Mouse (Mus musculus): ENCODE measurements around the gene Kcnh5. TPM values are rescaled to one million over a fixed set of nuclear protein-coding genes. Genes with fewer than 3 reads are reported as not detected.

Gene Kcnh5
- polyA plus RNA-seq, 1 experiment from 2014 or later: not detected

GRCm38 (mm10) chr12:75090957-75091356 lies 86.2 kb downstream of the Kcnh5 start:
- WGBS (ENCODE audit: insufficient replicate concordance): 73% methylated on average over 1 of the region's 1 CpGs

GRCm38 (mm10) chr12:75077175-75077574 lies 100.0 kb downstream of the Kcnh5 start:
- H3K36me3 ChIP-seq (replicated peaks): no peaks in the 10 kb centered on the region
- no peaks in the 10 kb centered on the region for H3K27me3 ChIP-seq
- H3K9me3 ChIP-seq (replicated peaks): no peaks in the 10 kb centered on the region
- no peak overlapping the region for H3K4me2 ChIP-seq
- 38% methylated on average over 5 of the region's 5 CpGs for WGBS (ENCODE audit: insufficient replicate concordance)
- H3K4me1 ChIP-seq (replicated peaks): no peaks in the 10 kb centered on the region
- H3K27ac ChIP-seq (replicated peaks): no peak overlapping the region
- no peak overlapping the region for H3K4me3 ChIP-seq (replicated peaks)
- no peak for ATAC-seq (ENCODE audit: insufficient read depth)
- H3K9ac ChIP-seq: no peak overlapping the region

More at GRCm38 (mm10) chr12:75090957-75091356, 86.2 kb downstream of the Kcnh5 start:
- Histone ChIP-seq H3K36me3 (replicated peaks) (no peaks in the 10 kb centered on the region), H3K27ac (replicated peaks) (no peak overlapping the region), H3K9me3 (replicated peaks) (no peaks in the 10 kb centered on the region), H3K4me3 (replicated peaks) (no peak overlapping the region), H3K9ac (no peak overlapping the region), H3K4me2 (no peak overlapping the region), H3K4me1 (replicated peaks) (no peaks in the 10 kb centered on the region), H3K27me3 (no peaks in the 10 kb centered on the region)
- no peak for ATAC-seq (ENCODE audit: insufficient read depth)

GRCm38 (mm10) chr12:75071043-75071442 lies 106.1 kb downstream of the Kcnh5 start:
- Histone ChIP-seq H3K27ac (replicated peaks) (no peak overlapping the region), H3K9me3 (replicated peaks) (no peaks in the 10 kb centered on the region), H3K4me1 (replicated peaks) (no peaks in the 10 kb centered on the region), H3K36me3 (replicated peaks) (no peaks in the 10 kb centered on the region), H3K4me3 (replicated peaks) (no peak overlapping the region), H3K9ac (no peak overlapping the region), H3K4me2 (no peak overlapping the region), H3K27me3 (no peaks in the 10 kb centered on the region)
- 71% methylated on average over 2 of the region's 2 CpGs for WGBS (ENCODE audit: insufficient replicate concordance)
- no peak for ATAC-seq (ENCODE audit: insufficient read depth)

DNA sequence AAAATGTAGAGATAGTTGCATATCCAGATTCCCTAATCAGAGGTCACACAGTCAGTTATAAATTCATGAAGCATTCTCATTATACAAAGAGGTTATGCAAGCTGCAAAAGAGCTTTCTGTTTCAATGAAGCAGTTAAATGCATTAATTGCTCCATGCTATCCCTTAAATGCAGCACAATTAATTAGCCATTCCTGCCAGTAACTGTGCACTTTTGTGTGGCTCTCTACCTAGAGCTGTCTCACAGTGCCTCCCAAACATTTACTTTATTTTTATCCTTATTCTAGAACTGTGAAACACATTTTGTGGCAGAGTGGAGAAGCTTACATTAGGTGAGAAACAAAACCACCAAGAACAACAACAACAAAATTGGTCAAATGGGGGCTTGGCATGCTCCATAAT lies 114.6 kb downstream of the Kcnh5 start:
- ATAC-seq (ENCODE audit: insufficient read depth): no peak
- Histone ChIP-seq H3K27ac (replicated peaks) (no peak overlapping the region), H3K27me3 (no peaks in the 10 kb centered on the region), H3K36me3 (replicated peaks) (no peaks in the 10 kb centered on the region), H3K4me1 (replicated peaks) (no peaks in the 10 kb centered on the region), H3K9ac (no peak overlapping the region), H3K4me3 (replicated peaks) (no peak overlapping the region), H3K4me2 (no peak overlapping the region), H3K9me3 (replicated peaks) (no peaks in the 10 kb centered on the region)

DNA sequence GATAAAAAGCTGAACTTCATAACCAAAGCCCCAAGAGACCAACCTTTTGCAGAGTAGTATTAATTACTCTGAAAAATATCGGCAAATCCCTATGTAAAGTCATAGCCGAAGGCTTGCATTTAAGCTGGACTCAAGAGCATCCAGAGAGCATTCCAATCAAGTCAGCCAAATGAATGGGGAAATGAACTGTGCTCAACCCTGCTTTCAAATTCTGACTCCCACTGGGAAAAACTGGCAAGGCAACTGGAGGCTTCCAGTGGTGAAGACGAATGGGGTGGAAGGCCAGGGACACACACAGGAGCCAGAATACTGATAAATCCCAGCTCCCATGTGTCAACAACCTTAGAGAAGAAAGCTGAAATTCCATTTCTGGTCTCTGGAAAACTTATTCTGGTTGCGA lies 115.4 kb downstream of the Kcnh5 start:
- WGBS (ENCODE audit: insufficient replicate concordance): 67% methylated on average over 4 of the region's 4 CpGs
- no peaks in the 10 kb centered on the region for H3K4me1 ChIP-seq (replicated peaks)
- no peak overlapping the region for H3K4me2 ChIP-seq
- H3K36me3 ChIP-seq (replicated peaks): no peaks in the 10 kb centered on the region
- no peak overlapping the region for H3K27ac ChIP-seq (replicated peaks)
- H3K9ac ChIP-seq: no peak overlapping the region
- H3K9me3 ChIP-seq (replicated peaks): no peaks in the 10 kb centered on the region
- ATAC-seq (ENCODE audit: insufficient read depth): no peak
- no peaks in the 10 kb centered on the region for H3K27me3 ChIP-seq
- no peak overlapping the region for H3K4me3 ChIP-seq (replicated peaks)

- WGBS (ENCODE audit: insufficient replicate concordance): 23% methylated on average over 1 of the region's 1 CpGs
- no peak overlapping the region for H3K4me2 ChIP-seq
- no peaks in the 10 kb centered on the region for H3K4me1 ChIP-seq (replicated peaks)
- no peak overlapping the region for H3K9ac ChIP-seq
- H3K36me3 ChIP-seq (replicated peaks): no peaks in the 10 kb centered on the region
- H3K27me3 ChIP-seq: no peaks in the 10 kb centered on the region
- no peaks in the 10 kb centered on the region for H3K9me3 ChIP-seq (replicated peaks)
- H3K27ac ChIP-seq (replicated peaks): no peak overlapping the region
- H3K4me3 ChIP-seq (replicated peaks): no peak overlapping the region
- ATAC-seq (ENCODE audit: insufficient read depth): no peak
These were observed 123.4 kb downstream of the Kcnh5 start for GRCm38 (mm10) chr12:75053731-75054130.

- Histone ChIP-seq H3K4me2 (no peak overlapping the region), H3K27me3 (no peaks in the 10 kb centered on the region), H3K9ac (no peak overlapping the region), H3K36me3 (replicated peaks) (no peaks in the 10 kb centered on the region), H3K9me3 (replicated peaks) (no peaks in the 10 kb centered on the region), H3K4me3 (replicated peaks) (no peak overlapping the region), H3K4me1 (replicated peaks) (no peaks in the 10 kb centered on the region), H3K27ac (replicated peaks) (no peak overlapping the region)
- WGBS (ENCODE audit: insufficient replicate concordance): 57% methylated on average over 5 of the region's 5 CpGs
- ATAC-seq (ENCODE audit: insufficient read depth): no peak
These were observed 140.4 kb downstream of the Kcnh5 start for GRCm38 (mm10) chr12:75036694-75037093.

DNA sequence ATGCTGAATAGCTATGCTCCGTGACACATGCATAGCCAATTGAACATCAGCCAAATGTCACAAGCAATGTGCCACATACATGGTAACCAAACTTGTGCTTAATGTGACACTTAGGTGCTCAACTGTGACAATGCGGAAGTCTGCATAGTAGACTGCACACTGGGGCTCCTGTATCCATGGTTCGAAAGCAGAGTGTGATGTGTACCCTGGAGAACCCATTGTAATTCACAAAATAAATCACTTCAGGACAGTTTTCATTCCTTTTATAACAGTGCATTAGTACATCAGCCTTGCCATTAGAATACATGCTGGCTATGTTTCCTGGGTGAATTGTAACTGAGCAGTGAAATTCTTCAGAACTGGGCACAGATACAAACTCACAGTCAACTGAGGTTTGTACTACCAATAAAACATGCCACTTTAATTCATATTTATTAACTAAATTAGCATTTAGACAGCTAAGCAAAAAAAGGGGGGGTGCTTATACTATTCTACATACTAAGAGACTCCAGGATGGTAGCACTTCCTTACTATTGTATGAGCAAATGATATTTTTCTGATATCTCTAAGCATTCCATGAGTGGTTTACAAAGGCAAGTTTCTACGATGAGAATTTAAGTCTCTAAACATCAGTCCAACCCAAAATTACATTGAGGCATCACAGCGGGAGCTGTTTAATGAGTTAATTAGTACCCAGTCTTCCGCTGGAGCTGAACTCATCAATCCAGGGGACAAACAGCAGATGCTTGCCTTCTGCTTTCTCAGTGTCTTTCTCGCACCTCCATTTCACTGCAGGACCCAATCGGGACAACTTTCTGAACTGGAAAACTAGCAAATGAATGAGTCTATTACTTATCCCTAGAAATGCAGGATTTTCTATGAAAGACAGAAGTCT lies 144.9 kb downstream of the Kcnh5 start:
- H3K4me1 ChIP-seq (replicated peaks): no peaks in the 10 kb centered on the region
- H3K27me3 ChIP-seq: no peaks in the 10 kb centered on the region
- H3K27ac ChIP-seq (replicated peaks): no peak overlapping the region
- H3K9ac ChIP-seq: no peak overlapping the region
- H3K4me2 ChIP-seq: no peak overlapping the region
- no peak overlapping the region for H3K4me3 ChIP-seq (replicated peaks)
- 70% methylated on average over 8 of the region's 8 CpGs for WGBS (ENCODE audit: insufficient replicate concordance)
- H3K36me3 ChIP-seq (replicated peaks): no peaks in the 10 kb centered on the region
- no peak for ATAC-seq (ENCODE audit: insufficient read depth)
- H3K9me3 ChIP-seq (replicated peaks): no peaks in the 10 kb centered on the region

DNA sequence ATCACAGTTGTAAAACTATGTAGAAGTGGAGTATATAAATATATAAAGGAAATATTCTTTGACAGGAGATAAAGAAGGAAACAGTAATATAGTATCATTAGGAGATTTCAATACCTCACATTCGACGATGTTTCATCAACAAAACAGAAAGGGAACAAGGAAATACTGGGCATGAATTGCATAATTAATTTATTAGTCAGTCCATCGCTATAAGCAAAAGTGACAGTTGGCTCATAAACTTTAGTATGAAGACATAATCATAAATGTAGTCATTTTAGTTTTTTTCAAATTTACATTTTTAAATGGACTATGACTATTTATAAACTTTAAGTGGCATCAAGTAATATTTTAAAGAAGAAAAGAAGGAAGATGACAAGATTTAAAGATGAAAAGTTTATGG lies 205.9 kb downstream of the Kcnh5 start:
- no peak overlapping the region for H3K9ac ChIP-seq
- no peak for ATAC-seq (ENCODE audit: insufficient read depth)
- H3K4me3 ChIP-seq (replicated peaks): no peak overlapping the region
- no peaks in the 10 kb centered on the region for H3K4me1 ChIP-seq (replicated peaks)
- no peak overlapping the region for H3K27ac ChIP-seq (replicated peaks)
- H3K36me3 ChIP-seq (replicated peaks): no peaks in the 10 kb centered on the region
- no peak overlapping the region for H3K4me2 ChIP-seq
- no peaks in the 10 kb centered on the region for H3K9me3 ChIP-seq (replicated peaks)
- WGBS (ENCODE audit: insufficient replicate concordance): 69% methylated on average over 3 of the region's 3 CpGs
- H3K27me3 ChIP-seq: no peaks in the 10 kb centered on the region

GRCm38 (mm10) chr12:74969420-74969819 lies 207.7 kb downstream of the Kcnh5 start:
- WGBS (ENCODE audit: insufficient replicate concordance): 35% methylated on average over 4 of the region's 4 CpGs
- no peak for ATAC-seq (ENCODE audit: insufficient read depth)
- no peaks in the 10 kb centered on the region for H3K4me1 ChIP-seq (replicated peaks)
- no peak overlapping the region for H3K27ac ChIP-seq (replicated peaks)
- no peak overlapping the region for H3K4me3 ChIP-seq (replicated peaks)
- H3K27me3 ChIP-seq: no peaks in the 10 kb centered on the region
- no peaks in the 10 kb centered on the region for H3K36me3 ChIP-seq (replicated peaks)
- no peaks in the 10 kb centered on the region for H3K9me3 ChIP-seq (replicated peaks)
- no peak overlapping the region for H3K4me2 ChIP-seq
- no peak overlapping the region for H3K9ac ChIP-seq

- ATAC-seq (ENCODE audit: insufficient read depth): no peak
- no peak overlapping the region for H3K9ac ChIP-seq
- H3K9me3 ChIP-seq (replicated peaks): no peaks in the 10 kb centered on the region
- no peak overlapping the region for H3K4me2 ChIP-seq
- no peaks in the 10 kb centered on the region for H3K4me1 ChIP-seq (replicated peaks)
- H3K27ac ChIP-seq (replicated peaks): no peak overlapping the region
- 57% methylated on average over 2 of the region's 2 CpGs for WGBS (ENCODE audit: insufficient replicate concordance)
- H3K36me3 ChIP-seq (replicated peaks): no peaks in the 10 kb centered on the region
- H3K4me3 ChIP-seq (replicated peaks): no peak overlapping the region
- no peaks in the 10 kb centered on the region for H3K27me3 ChIP-seq
These were observed 210.9 kb downstream of the Kcnh5 start for GRCm38 (mm10) chr12:74966266-74966665.

DNA sequence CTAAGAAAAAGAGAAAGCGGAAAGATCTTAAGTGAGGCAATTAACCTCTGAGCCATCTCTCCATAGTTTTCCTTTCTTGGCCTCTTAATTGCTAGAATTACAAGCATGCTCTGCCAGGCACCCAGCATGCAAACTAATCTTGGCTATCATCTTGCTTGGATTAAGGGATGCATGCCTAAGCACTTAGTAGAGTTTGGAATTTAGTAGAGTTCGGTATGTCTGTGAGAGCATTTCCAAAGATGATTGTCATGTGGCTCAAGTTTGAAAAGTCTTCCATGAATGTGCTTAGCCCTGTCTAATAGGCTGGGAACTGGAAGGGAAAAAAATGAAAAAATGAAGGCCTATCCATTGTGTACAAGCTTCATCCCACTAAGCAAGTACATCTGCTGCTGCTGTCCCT lies 224.5 kb downstream of the Kcnh5 start:
- H3K9ac ChIP-seq: no peak overlapping the region
- no peaks in the 10 kb centered on the region for H3K4me1 ChIP-seq (replicated peaks)
- ATAC-seq (ENCODE audit: insufficient read depth): no peak
- H3K9me3 ChIP-seq (replicated peaks): no peaks in the 10 kb centered on the region
- no peak overlapping the region for H3K4me2 ChIP-seq
- H3K27ac ChIP-seq (replicated peaks): no peak overlapping the region
- no peaks in the 10 kb centered on the region for H3K27me3 ChIP-seq
- H3K36me3 ChIP-seq (replicated peaks): no peaks in the 10 kb centered on the region
- H3K4me3 ChIP-seq (replicated peaks): no peak overlapping the region
- WGBS (ENCODE audit: insufficient replicate concordance): 63% methylated on average over 2 of the region's 2 CpGs
